Mouse (Mus musculus): ENCODE measurements at regions not wholly inside any gene's neighbourhood (a gene's known extent, or its start where the extent isn't known, plus 50 kb on each side); places are given as distances from the start of the nearest gene placed in this dataset.

- Histone ChIP-seq H3K4me3 (replicated peaks; ENCODE audit: extremely low read depth, low read depth, low read length) (no peak overlapping the region), H3K4me1 (ENCODE audit: control insufficient read depth, insufficient read depth, low read length) (0 out of 2 replicates have a peak, but pooled peaks cover 2% of the 10 kb centered on the region)
- no peak for TF ChIP-seq CTCF (IDR thresholded peaks at IDR 0.05; ENCODE audit: insufficient read depth, low read length)
- no peak for TF ChIP-seq POLR2A (IDR thresholded peaks at IDR 0.05; ENCODE audit: borderline replicate concordance, extremely low read depth, low read depth, low read length)
- DNase-seq, result no peak
- WGBS, result 55% methylated on average over 9 of the region's 9 CpGs
Observed at GRCm38 (mm10) chr2:92723618-92724263, 124.2 kb downstream of the Chst1 start.

- H3K4me3 ChIP-seq (replicated peaks; ENCODE audit: extremely low read depth, low read depth, low read length), result no peak overlapping the region
- 72% methylated on average over 7 of the region's 7 CpGs for WGBS
- 0 out of 2 replicates have a peak, but pooled peaks cover 2% of the 10 kb centered on the region for H3K4me1 ChIP-seq (ENCODE audit: control insufficient read depth, insufficient read depth, low read length)
- TF ChIP-seq POLR2A (IDR thresholded peaks at IDR 0.05; ENCODE audit: borderline replicate concordance, extremely low read depth, low read depth, low read length) (no peak), CTCF (IDR thresholded peaks at IDR 0.05; ENCODE audit: insufficient read depth, low read length) (no peak)
- no peak for DNase-seq
Observed at GRCm38 (mm10) chr2:92726640-92727039, 127.1 kb downstream of the Chst1 start.

- 64% methylated on average over 2 of the region's 2 CpGs for WGBS
- DNase-seq, result no peak
- H3K4me3 ChIP-seq (replicated peaks; ENCODE audit: extremely low read depth, low read depth, low read length), result no peak overlapping the region
- TF ChIP-seq POLR2A (IDR thresholded peaks at IDR 0.05; ENCODE audit: borderline replicate concordance, extremely low read depth, low read depth, low read length), result no peak
- no peak for TF ChIP-seq CTCF (IDR thresholded peaks at IDR 0.05; ENCODE audit: insufficient read depth, low read length)
- H3K4me1 ChIP-seq (ENCODE audit: control insufficient read depth, insufficient read depth, low read length), result 0 out of 2 replicates have a peak, but pooled peaks cover 2% of the 10 kb centered on the region
Observed at GRCm38 (mm10) chr2:92727241-92727640, 127.7 kb downstream of the Chst1 start.

- DNase-seq, result no peak
- WGBS, result 61% methylated on average over 3 of the region's 3 CpGs
- no peak overlapping the region for H3K4me3 ChIP-seq (replicated peaks; ENCODE audit: extremely low read depth, low read depth, low read length)
- TF ChIP-seq CTCF (IDR thresholded peaks at IDR 0.05; ENCODE audit: insufficient read depth, low read length), result no peak
- no peak for TF ChIP-seq POLR2A (IDR thresholded peaks at IDR 0.05; ENCODE audit: borderline replicate concordance, extremely low read depth, low read depth, low read length)
- 0 out of 2 replicates have a peak, but pooled peaks cover 2% of the 10 kb centered on the region for H3K4me1 ChIP-seq (ENCODE audit: control insufficient read depth, insufficient read depth, low read length)
Observed at GRCm38 (mm10) chr2:92728388-92728787, 128.9 kb downstream of the Chst1 start.

- H3K4me3 ChIP-seq (replicated peaks; ENCODE audit: extremely low read depth, low read depth, low read length), result no peak overlapping the region
- 92% methylated on average over 6 of the region's 6 CpGs for WGBS
- no peak for TF ChIP-seq CTCF (IDR thresholded peaks at IDR 0.05; ENCODE audit: insufficient read depth, low read length)
- TF ChIP-seq POLR2A (IDR thresholded peaks at IDR 0.05; ENCODE audit: borderline replicate concordance, extremely low read depth, low read depth, low read length), result no peak
- 0 out of 2 replicates have a peak, but pooled peaks cover 2% of the 10 kb centered on the region for H3K4me1 ChIP-seq (ENCODE audit: control insufficient read depth, insufficient read depth, low read length)
- DNase-seq, result no peak
Observed at GRCm38 (mm10) chr2:92730371-92730770, 130.9 kb downstream of the Chst1 start.

- WGBS, result 74% methylated on average over 1 of the region's 1 CpGs
- H3K4me1 ChIP-seq (ENCODE audit: control insufficient read depth, insufficient read depth, low read length), result no peaks in the 10 kb centered on the region
- no peak for TF ChIP-seq POLR2A (IDR thresholded peaks at IDR 0.05; ENCODE audit: borderline replicate concordance, extremely low read depth, low read depth, low read length)
- TF ChIP-seq CTCF (IDR thresholded peaks at IDR 0.05; ENCODE audit: insufficient read depth, low read length), result no peak
- DNase-seq, result no peak
- no peak overlapping the region for H3K4me3 ChIP-seq (replicated peaks; ENCODE audit: extremely low read depth, low read depth, low read length)
Observed at GRCm38 (mm10) chr2:92733403-92733802, 133.9 kb downstream of the Chst1 start.

- H3K4me1 ChIP-seq (ENCODE audit: control insufficient read depth, insufficient read depth, low read length), result no peaks in the 10 kb centered on the region
- no peak for TF ChIP-seq CTCF (IDR thresholded peaks at IDR 0.05; ENCODE audit: insufficient read depth, low read length)
- no peak for TF ChIP-seq POLR2A (IDR thresholded peaks at IDR 0.05; ENCODE audit: borderline replicate concordance, extremely low read depth, low read depth, low read length)
- H3K4me3 ChIP-seq (replicated peaks; ENCODE audit: extremely low read depth, low read depth, low read length), result no peak overlapping the region
- no peak for DNase-seq
- WGBS, result 71% methylated on average over 5 of the region's 5 CpGs
Observed at GRCm38 (mm10) chr2:92735784-92736183, 136.3 kb downstream of the Chst1 start.

- Histone ChIP-seq H3K4me3 (replicated peaks; ENCODE audit: extremely low read depth, low read depth, low read length) (no peak overlapping the region), H3K4me1 (ENCODE audit: control insufficient read depth, insufficient read depth, low read length) (peaks cover under 1% of the 10 kb centered on the region; the same call in 1 of the 2 replicates)
- no peak for TF ChIP-seq CTCF (IDR thresholded peaks at IDR 0.05; ENCODE audit: insufficient read depth, low read length)
- no peak for TF ChIP-seq POLR2A (IDR thresholded peaks at IDR 0.05; ENCODE audit: borderline replicate concordance, extremely low read depth, low read depth, low read length)
- DNase-seq, result no peak
- WGBS, result 96% methylated on average over 1 of the region's 1 CpGs
Observed at GRCm38 (mm10) chr2:92737301-92737700, 137.8 kb downstream of the Chst1 start.

- peaks cover 6% of the 10 kb centered on the region for H3K4me1 ChIP-seq (ENCODE audit: control insufficient read depth, insufficient read depth, low read length)
- no peak overlapping the region for H3K4me3 ChIP-seq (replicated peaks; ENCODE audit: extremely low read depth, low read depth, low read length)
- DNase-seq, result no peak
- no peak for TF ChIP-seq CTCF (IDR thresholded peaks at IDR 0.05; ENCODE audit: insufficient read depth, low read length)
- no peak for TF ChIP-seq POLR2A (IDR thresholded peaks at IDR 0.05; ENCODE audit: borderline replicate concordance, extremely low read depth, low read depth, low read length)
- 77% methylated on average over 4 of the region's 4 CpGs for WGBS
Observed at GRCm38 (mm10) chr2:92739576-92739975, 140.1 kb downstream of the Chst1 start.

GRCm38 (mm10) chr2:92740776-92741295 is 141.3 kb downstream of the Chst1 start:
- H3K4me3 ChIP-seq (replicated peaks; ENCODE audit: extremely low read depth, low read depth, low read length), result no peak overlapping the region
- no peak for TF ChIP-seq POLR2A (IDR thresholded peaks at IDR 0.05; ENCODE audit: borderline replicate concordance, extremely low read depth, low read depth, low read length)
- no peak for TF ChIP-seq CTCF (IDR thresholded peaks at IDR 0.05; ENCODE audit: insufficient read depth, low read length)
- H3K4me1 ChIP-seq (ENCODE audit: control insufficient read depth, insufficient read depth, low read length), result peaks cover 6% of the 10 kb centered on the region
- 83% methylated on average over 4 of the region's 4 CpGs for WGBS
- DNase-seq, result no peak

Measured in lung, adult 2 months (tissue).